Mouse (Mus musculus) gastrocnemius, adult 18-20 months (tissue): ENCODE data around the gene Pld5. TPM values are rescaled to one million over a fixed set of nuclear protein-coding genes. Genes with fewer than 3 reads are reported as not detected.

ENCODE experiments used
- DNase-seq: peaks from one replicate; pipeline ENCODE4 v3.0.0; 2021; ENCODE audit warnings: low spot score
- long read RNA-seq, 2 experiments: library from polyadenylated mRNA; stranded (forward); transcript quantifications; one replicate each; pipeline ENCODE4 v2.0.0; 2021
- total RNA-seq, 2 experiments: library from RNA; stranded (reverse); gene quantifications; 2 replicates each; pipeline ENCODE4 v1.2.3; 2021

Pld5 gene
- 1 to 10 TPM; 3.2 to 4.6 TPM for total RNA-seq
- long read RNA-seq, experiment 1, transcript Pld5-203 (10 exons, 1,861 nt) = major isoform, 10 of 14 reads
- long read RNA-seq, experiment 1, partial matches to known transcripts = 0 of 14 reads
- long read RNA-seq, experiment 1, other reads (novel, unspliced or antisense) = 4 of 14 reads
- long read RNA-seq, experiment 2, transcript Pld5-203 (10 exons, 1,861 nt) = major isoform, 5 of 6 reads
- long read RNA-seq, experiment 2, partial matches to known transcripts = 0 of 6 reads
- long read RNA-seq, experiment 2, other reads (novel, unspliced or antisense) = 1 of 6 reads

- DNase-seq = peak; percentile 8
These were observed at the start of gene Pld5 for GRCm38 (mm10) chr1:176274667-176275610. Gene Pld5 (minus strand): TSS chr1:176275312.

GRCm38 (mm10) chr1:176315063-176315462, 40.0 kb upstream of the Pld5 start:
- DNase-seq = no peak

- DNase-seq = no peak
These were observed 35.1 kb upstream of the Pld5 start for GRCm38 (mm10) chr1:176310174-176310573.

GRCm38 (mm10) chr1:176289396-176289795, 14.3 kb upstream of the Pld5 start:
- no peak for DNase-seq

- no peak for DNase-seq
These were observed 484 bp upstream of the Pld5 start for GRCm38 (mm10) chr1:176275611-176275980.

- no peak for DNase-seq
These were observed 26.4 kb downstream of the Pld5 start for GRCm38 (mm10) chr1:176248717-176249030.

GRCm38 (mm10) chr1:176247885-176248716, 27.0 kb downstream of the Pld5 start:
- peak; percentile 8 for DNase-seq

- DNase-seq = no peak
These were observed 35.9 kb downstream of the Pld5 start for GRCm38 (mm10) chr1:176239199-176239598.

GRCm38 (mm10) chr1:176223794-176224193, 51.3 kb downstream of the Pld5 start:
- DNase-seq = peak; percentile 7

GRCm38 (mm10) chr1:176223196-176223595, 51.9 kb downstream of the Pld5 start:
- peak; percentile 74 for DNase-seq

GRCm38 (mm10) chr1:176218217-176218616, 56.9 kb downstream of the Pld5 start:
- no peak for DNase-seq

GRCm38 (mm10) chr1:176213645-176214221, 61.4 kb downstream of the Pld5 start:
- DNase-seq = peak; percentile 8

GRCm38 (mm10) chr1:176212922-176213644, 62.0 kb downstream of the Pld5 start:
- DNase-seq = no peak

- no peak for DNase-seq
These were observed 64.3 kb downstream of the Pld5 start for GRCm38 (mm10) chr1:176210803-176211202.

- no peak for DNase-seq
These were observed 67.1 kb downstream of the Pld5 start for GRCm38 (mm10) chr1:176208014-176208413.

GRCm38 (mm10) chr1:176202360-176202759, 72.8 kb downstream of the Pld5 start:
- DNase-seq = no peak

- DNase-seq = peak; percentile 59
These were observed 77.9 kb downstream of the Pld5 start for GRCm38 (mm10) chr1:176197036-176197766.

GRCm38 (mm10) chr1:176196341-176196740, 78.8 kb downstream of the Pld5 start:
- no peak for DNase-seq

- DNase-seq = no peak
These were observed 80.4 kb downstream of the Pld5 start for GRCm38 (mm10) chr1:176194727-176195126.

- no peak for DNase-seq
These were observed 91.1 kb downstream of the Pld5 start for GRCm38 (mm10) chr1:176183991-176184390.
